Mouse (Mus musculus): ENCODE measurements around the gene Hhatl.

- TF ChIP-seq GATA1 (IDR thresholded peaks at IDR 0.05; ENCODE audit: borderline replicate concordance, low read length) (no peak), FLI1 (IDR thresholded peaks at IDR 0.05; ENCODE audit: low read length) (no peak)
Observed at GRCm38 (mm10) chr9:121838829-121839621, 46.7 kb upstream of the Hhatl start, which contains the start of gene Ccdc13.

Measured in megakaryocyte, embryonic 14.5 days (primary cell).